Mouse (Mus musculus): ENCODE measurements around the gene Prelp.

- TF ChIP-seq CTCF (IDR thresholded peaks at IDR 0.05; ENCODE audit: extremely low read depth, insufficient read length, insufficient replicate concordance, low read depth, low read length) (no peak), POLR2A (IDR thresholded peaks at IDR 0.05; ENCODE audit: low read depth, low read length) (no peak)
Observed at GRCm38 (mm10) chr1:133871241-133871640, 50.0 kb downstream of the Prelp start.
